Mouse (Mus musculus): ENCODE measurements around the gene Rtn2. TPM values are rescaled to one million over a fixed set of nuclear protein-coding genes. Genes with fewer than 3 reads are reported as not detected.
A peak's percentile ranks its signal among the peaks of the same experiment; 100 is the strongest.

Rtn2 gene
- polyA plus RNA-seq, 1 experiment = 6.8 TPM

DNA sequence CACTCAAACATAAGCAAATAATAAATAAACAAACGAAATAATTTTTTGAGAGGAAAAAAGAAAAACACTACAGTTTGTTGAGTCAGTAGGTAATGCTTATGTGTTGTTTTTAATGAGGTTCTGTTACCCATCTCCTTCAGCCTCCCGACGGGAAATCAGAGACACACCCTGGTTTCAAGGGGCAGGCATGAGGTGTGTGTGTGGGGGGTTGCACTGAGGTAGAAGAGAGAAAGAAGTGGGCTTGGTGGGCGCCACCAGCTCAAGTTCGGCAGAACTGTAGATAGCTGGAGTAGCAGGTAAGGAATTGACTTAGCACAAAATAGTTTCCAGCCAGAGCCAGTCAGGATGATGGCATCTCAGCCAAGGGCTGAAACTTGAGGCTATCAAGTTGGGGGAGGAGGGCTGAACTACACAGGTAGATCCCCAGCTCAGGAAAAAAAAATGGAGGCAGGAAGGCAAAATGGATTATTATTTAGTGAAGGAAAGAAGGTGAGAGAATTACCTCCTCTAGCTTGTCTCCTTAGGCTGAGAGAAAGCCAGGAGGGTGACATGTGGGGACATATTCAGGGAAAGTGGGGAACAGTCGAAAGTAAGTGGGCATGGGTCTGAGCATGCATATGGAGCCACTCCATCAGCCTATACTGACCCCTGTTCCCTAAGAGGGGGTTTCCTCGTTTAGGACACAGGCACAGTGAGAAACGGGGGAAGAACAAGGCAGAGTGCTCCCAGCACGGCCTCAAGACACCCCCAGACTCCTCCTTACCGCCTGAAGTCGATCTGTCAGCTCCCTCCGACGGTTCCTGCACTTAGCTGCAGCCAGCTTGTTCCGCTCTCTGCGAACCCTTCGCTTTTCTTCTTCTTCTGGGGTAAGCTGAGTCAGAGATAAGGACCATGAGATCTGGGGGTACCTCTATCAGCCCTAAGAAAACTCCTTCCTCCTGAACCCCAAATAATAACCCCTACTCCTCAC is 23.7 kb downstream of the Rtn2 start:
- Histone ChIP-seq H3K4me1 (ENCODE audit: control insufficient read depth, insufficient read depth, low read length) (no peaks in the 10 kb centered on the region), H3K27ac (ENCODE audit: insufficient read depth, low read length) (no peak overlapping the region), H3K4me3 (ENCODE audit: insufficient read depth, low read length) (no peak overlapping the region)
- no peak for TF ChIP-seq POLR2A (IDR thresholded peaks at IDR 0.05; ENCODE audit: low read depth, low read length)
- no peak for TF ChIP-seq CTCF (IDR thresholded peaks at IDR 0.05; ENCODE audit: borderline replicate concordance, insufficient read depth, low read length)

DNA sequence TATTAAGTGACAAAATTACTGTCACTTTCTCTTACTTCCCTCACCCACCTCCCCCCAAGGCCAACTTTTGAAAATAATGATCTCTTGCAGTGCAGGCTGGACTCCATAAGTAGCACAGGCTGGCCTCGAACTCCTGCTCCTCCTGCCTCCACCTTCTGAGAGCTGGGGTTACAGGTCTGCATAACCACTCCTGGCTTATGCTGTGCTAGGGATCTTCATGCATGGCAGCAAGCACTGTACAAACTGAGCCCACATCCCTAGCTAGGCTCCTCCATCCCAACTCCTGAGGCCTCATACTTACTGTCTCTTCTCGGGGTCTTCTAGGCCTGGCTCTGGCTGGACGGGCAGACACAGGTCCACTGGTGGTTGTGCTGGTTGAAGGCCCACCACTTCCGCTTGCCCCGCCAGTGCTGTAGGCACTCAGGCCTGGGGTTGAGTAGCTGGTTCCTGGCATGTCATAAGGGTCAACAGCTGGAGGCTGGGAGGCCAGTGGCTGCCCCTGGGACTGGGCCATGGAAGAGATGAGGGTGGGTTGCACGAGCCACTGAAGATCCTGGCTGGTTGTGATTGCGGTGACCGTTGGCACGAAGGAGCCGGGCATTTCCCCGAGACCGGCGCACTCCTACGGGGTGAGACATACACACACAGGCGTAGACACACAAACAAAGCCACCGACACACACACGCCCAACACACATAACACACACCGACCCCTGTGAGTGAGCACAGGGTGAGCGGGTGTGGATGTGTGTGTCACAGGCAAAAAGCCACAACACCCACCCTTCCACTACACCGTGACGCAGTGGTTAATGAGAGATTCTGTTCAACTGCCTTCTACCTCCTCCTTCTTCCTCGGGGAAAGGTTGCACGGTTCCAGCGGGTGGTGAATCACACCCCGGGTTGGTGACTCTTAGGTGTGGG is 24.7 kb downstream of the Rtn2 start:
- no peaks in the 10 kb centered on the region for H3K4me1 ChIP-seq (ENCODE audit: control insufficient read depth, insufficient read depth, low read length)
- no peak overlapping the region for H3K27ac ChIP-seq (ENCODE audit: insufficient read depth, low read length)
- H3K4me3 ChIP-seq (ENCODE audit: insufficient read depth, low read length) = no peak overlapping the region
- TF ChIP-seq CTCF (IDR thresholded peaks at IDR 0.05; ENCODE audit: borderline replicate concordance, insufficient read depth, low read length) (no peak), POLR2A (IDR thresholded peaks at IDR 0.05; ENCODE audit: low read depth, low read length) (no peak)

GRCm38 (mm10) chr7:19307739-19308453 is 25.5 kb downstream of the Rtn2 start:
- peak overlapping the region; percentile 39; the same call in 1 of the 2 replicates for H3K27ac ChIP-seq (ENCODE audit: insufficient read depth, low read length)
- TF ChIP-seq CTCF (IDR thresholded peaks at IDR 0.05; ENCODE audit: borderline replicate concordance, insufficient read depth, low read length) (no peak), POLR2A (IDR thresholded peaks at IDR 0.05; ENCODE audit: low read depth, low read length) (peak; percentile 57)
- no peaks in the 10 kb centered on the region for H3K4me1 ChIP-seq (ENCODE audit: control insufficient read depth, insufficient read depth, low read length)
- peak overlapping the region; percentile 75 for H3K4me3 ChIP-seq (ENCODE audit: insufficient read depth, low read length)

GRCm38 (mm10) chr7:19308454-19309277 is 26.2 kb downstream of the Rtn2 start:
- TF ChIP-seq CTCF (IDR thresholded peaks at IDR 0.05; ENCODE audit: borderline replicate concordance, insufficient read depth, low read length) = no peak
- peak; percentile 48 for TF ChIP-seq POLR2A (IDR thresholded peaks at IDR 0.05; ENCODE audit: low read depth, low read length)
- H3K27ac ChIP-seq (ENCODE audit: insufficient read depth, low read length) = peak overlapping the region; percentile 39; the same call in 1 of the 2 replicates
- peak overlapping the region; percentile 85 for H3K4me3 ChIP-seq (ENCODE audit: insufficient read depth, low read length)
- H3K4me1 ChIP-seq (ENCODE audit: control insufficient read depth, insufficient read depth, low read length) = no peaks in the 10 kb centered on the region

DNA sequence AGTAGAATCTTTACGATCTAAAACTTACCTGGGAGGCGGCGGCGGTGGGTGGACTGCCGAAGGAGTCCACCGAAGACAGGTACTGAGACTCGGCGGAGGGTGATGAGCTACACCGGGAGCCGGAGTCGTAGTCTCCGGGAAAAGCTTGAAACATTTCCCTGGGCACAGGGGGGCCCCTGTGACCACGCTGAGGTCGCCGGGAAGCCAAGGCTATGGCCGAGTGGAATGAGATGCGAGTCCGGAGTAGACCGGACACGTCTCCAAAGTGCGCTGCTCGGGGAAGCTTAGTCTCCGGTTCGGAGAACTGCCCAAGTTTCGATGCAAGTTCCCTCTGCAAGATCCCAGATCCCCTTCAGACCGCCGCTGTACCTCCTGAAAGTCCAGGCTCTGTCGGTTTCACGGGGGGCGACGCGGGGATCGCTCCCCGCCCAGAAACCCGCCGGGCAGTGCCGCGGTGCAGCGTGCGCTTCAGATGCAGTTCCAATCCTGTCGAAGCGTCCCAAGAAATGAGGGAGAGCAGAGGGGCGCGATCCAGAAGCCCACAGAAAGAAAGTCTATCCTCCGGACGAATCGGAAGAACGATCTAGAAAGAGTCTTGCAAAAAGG is 27.0 kb downstream of the Rtn2 start:
- Histone ChIP-seq H3K4me1 (ENCODE audit: control insufficient read depth, insufficient read depth, low read length) (no peaks in the 10 kb centered on the region), H3K27ac (ENCODE audit: insufficient read depth, low read length) (no peak overlapping the region), H3K4me3 (ENCODE audit: insufficient read depth, low read length) (peak overlapping the region; percentile 85)
- TF ChIP-seq POLR2A (IDR thresholded peaks at IDR 0.05; ENCODE audit: low read depth, low read length) (no peak), CTCF (IDR thresholded peaks at IDR 0.05; ENCODE audit: borderline replicate concordance, insufficient read depth, low read length) (no peak)

DNA sequence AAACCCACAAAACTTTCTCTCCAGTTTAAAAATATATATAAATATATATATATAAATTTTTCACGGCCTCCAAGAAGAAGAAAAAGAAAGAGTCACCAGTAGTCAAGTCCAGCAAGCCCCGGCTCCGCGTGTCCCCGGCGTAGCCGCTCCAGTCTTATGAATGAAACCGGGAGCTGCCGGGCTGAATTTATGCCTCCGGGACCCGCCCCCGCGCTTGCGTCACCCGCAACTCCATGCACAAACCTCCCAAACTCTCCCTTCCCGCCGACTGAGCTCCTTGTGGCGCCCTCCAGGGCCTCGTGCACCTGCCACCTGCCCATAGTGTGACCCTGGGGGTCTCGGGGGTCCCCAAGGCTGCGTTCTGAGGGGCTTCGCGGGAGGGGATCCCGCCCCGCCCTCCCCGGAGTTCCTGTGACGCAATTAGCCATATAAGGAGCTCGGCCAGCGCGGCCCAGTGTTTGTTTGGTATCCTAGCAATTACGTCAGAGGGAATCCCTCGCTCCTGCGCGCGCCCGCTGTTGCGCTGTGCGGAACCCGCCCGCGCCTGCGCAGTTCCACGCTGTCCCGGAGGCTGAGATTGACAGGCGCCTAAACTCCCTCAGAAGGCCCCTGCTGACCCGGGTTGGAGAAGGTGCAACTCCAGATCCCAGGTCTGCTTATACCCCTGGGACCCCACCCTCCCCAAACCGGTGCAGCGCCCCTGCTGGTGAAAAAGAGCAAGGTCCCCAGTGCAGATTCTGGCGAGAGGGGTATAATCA is 27.6 kb downstream of the Rtn2 start, which contains the start of gene Fosb:
TSS of gene Fosb (minus strand) at position 168 of the 758 bp plus-strand sequence.
- no peaks in the 10 kb centered on the region for H3K4me1 ChIP-seq (ENCODE audit: control insufficient read depth, insufficient read depth, low read length)
- TF ChIP-seq CTCF (IDR thresholded peaks at IDR 0.05; ENCODE audit: borderline replicate concordance, insufficient read depth, low read length) = no peak
- peak; percentile 71 for TF ChIP-seq POLR2A (IDR thresholded peaks at IDR 0.05; ENCODE audit: low read depth, low read length)
- peak within 1 kb of the TSS; percentile 85 for H3K4me3 ChIP-seq (ENCODE audit: insufficient read depth, low read length)
- H3K27ac ChIP-seq (ENCODE audit: insufficient read depth, low read length) = no peak within 1 kb of the TSS

GRCm38 (mm10) chr7:19311991-19312390 is 29.6 kb downstream of the Rtn2 start:
- peaks cover 1% of the 10 kb centered on the region for H3K4me1 ChIP-seq (ENCODE audit: control insufficient read depth, insufficient read depth, low read length)
- no peak overlapping the region for H3K4me3 ChIP-seq (ENCODE audit: insufficient read depth, low read length)
- TF ChIP-seq CTCF (IDR thresholded peaks at IDR 0.05; ENCODE audit: borderline replicate concordance, insufficient read depth, low read length) = no peak
- TF ChIP-seq POLR2A (IDR thresholded peaks at IDR 0.05; ENCODE audit: low read depth, low read length) = no peak
- no peak overlapping the region for H3K27ac ChIP-seq (ENCODE audit: insufficient read depth, low read length)

Data from embryonic fibroblast, embryonic 13.5 days (primary cell).